Mouse (Mus musculus) C2C12 (cell line): ENCODE measurements around the gene Arhgef26. TPM values are rescaled to one million over a fixed set of nuclear protein-coding genes. Genes with fewer than 3 reads are reported as not detected.

Experiments used
- H3K27me3 ChIP-seq: one replicate; pipeline ENCODE4 v1.6.1; 2011; ENCODE audit not compliant: control insufficient read depth, insufficient read depth, insufficient read length
- H3K36me3 ChIP-seq: one replicate; pipeline ENCODE4 v1.6.1; 2011; ENCODE audit not compliant: control insufficient read depth, insufficient read depth
- H3K4me3 ChIP-seq: one replicate; pipeline ENCODE4 v1.5.1; 2011; ENCODE audit warnings: mild to moderate bottlenecking, control low read depth; ENCODE audit not compliant: poor library complexity, insufficient read depth, severe bottlenecking
- H3K79me2 ChIP-seq: one replicate; pipeline ENCODE4 v1.6.1; 2011; ENCODE audit not compliant: control insufficient read depth, insufficient read depth
- H3K79me3 ChIP-seq: one replicate; pipeline ENCODE4 v1.6.1; 2011; ENCODE audit warnings: low read depth, control low read depth
- H3ac ChIP-seq: one replicate; pipeline ENCODE3; 2011; ENCODE audit warnings: low read depth; ENCODE audit not compliant: control insufficient read depth, insufficient read length
- CEBPB ChIP-seq: IDR thresholded peaks from one replicate; pipeline ENCODE4 v1.6.1; 2011; ENCODE audit warnings: low read depth, mild to moderate bottlenecking, control low read depth, moderate library complexity
- CTCF ChIP-seq: IDR thresholded peaks from one replicate; pipeline ENCODE4 v1.5.1; 2011; ENCODE audit not compliant: control insufficient read depth, insufficient read depth, insufficient read length
- FOSL1 ChIP-seq: IDR thresholded peaks from one replicate; pipeline ENCODE4 v1.8.0; 2011; ENCODE audit warnings: mild to moderate bottlenecking, low read length; ENCODE audit not compliant: poor library complexity, insufficient read depth, severe bottlenecking
- MAX ChIP-seq: IDR thresholded peaks from one replicate; pipeline ENCODE4 v1.6.1; 2011; ENCODE audit warnings: mild to moderate bottlenecking, control low read depth
- MYOD1 ChIP-seq: IDR thresholded peaks from one replicate; pipeline ENCODE4 v1.6.1; 2011; ENCODE audit warnings: low read depth; ENCODE audit not compliant: control insufficient read depth, insufficient read length
- MYOG ChIP-seq: IDR thresholded peaks from one replicate; pipeline ENCODE4 v1.6.1; 2011; ENCODE audit not compliant: control insufficient read depth, insufficient read length; ENCODE audit errors: extremely low read depth
- USF1 ChIP-seq: IDR thresholded peaks from one replicate; pipeline ENCODE4 v1.6.1; 2011; ENCODE audit warnings: low read depth, mild to moderate bottlenecking, control low read depth, moderate library complexity
- polyA plus RNA-seq: library from polyadenylated mRNA; unstranded; fragments of >200 nt; fragmentation: generic; extraction: Trizol; gene quantifications from one replicate; pipeline ENCODE4 v1.2.1, GENCODE M21; 2012; ENCODE audit warnings: missing spikeins

Gene Arhgef26
- polyA plus RNA-seq, 1 experiment, result 1.9 TPM

GRCm38 (mm10) chr3:62506488-62507205 is 168.5 kb downstream of the Arhgef26 start, which contains the start of gene Dhx36:
Gene Dhx36, minus strand, starts transcription at chr3:62507004.
- H3K36me3 ChIP-seq, result peaks cover 4% of the 10 kb centered on the region
- H3K79me2 ChIP-seq, result peaks cover 37% of the 10 kb centered on the region
- H3K79me3 ChIP-seq, result peaks cover 29% of the 10 kb centered on the region
- H3ac ChIP-seq, result peak within 1 kb of the TSS; percentile 72
- no peak for TF ChIP-seq CTCF
- no peak for TF ChIP-seq MYOG
- no peak for TF ChIP-seq FOSL1
- no peak for TF ChIP-seq MYOD1
- TF ChIP-seq CEBPB, result no peak
- TF ChIP-seq USF1, result no peak
- peak; percentile 16 for TF ChIP-seq MAX
- peak within 1 kb of the TSS; percentile 67 for H3K4me3 ChIP-seq
- no peaks in the 10 kb centered on the region for H3K27me3 ChIP-seq

- H3K79me3 ChIP-seq, result peaks cover 29% of the 10 kb centered on the region
- H3K4me3 ChIP-seq, result peak overlapping the region; percentile 67
- no peak overlapping the region for H3ac ChIP-seq
- TF ChIP-seq MAX (no peak), CTCF (no peak), FOSL1 (no peak), USF1 (no peak), MYOG (no peak), CEBPB (no peak), MYOD1 (no peak)
- no peaks in the 10 kb centered on the region for H3K27me3 ChIP-seq
- peaks cover 31% of the 10 kb centered on the region for H3K79me2 ChIP-seq
- H3K36me3 ChIP-seq, result no peaks in the 10 kb centered on the region
Observed at GRCm38 (mm10) chr3:62507206-62507647, 169.1 kb downstream of the Arhgef26 start.

Other genes starting within 250 kb of the Arhgef26 start
- gene Dhx36, start 168.7 kb downstream of the Arhgef26 start, polyA plus RNA-seq, result 6.7 TPM